Mouse (Mus musculus) heart, embryonic 16.5 days (tissue): ENCODE data around the gene Fam122a. TPM values are rescaled to one million over a fixed set of nuclear protein-coding genes. Genes with fewer than 3 reads are reported as not detected.

Experiments used
- ATAC-seq: fragments of 200-750 bp; cut with Nextera tagmentation; replicated peaks from 2 replicates; pipeline ENCODE4 v1.8.0; 2017; ENCODE audit warnings: moderate number of reproducible peaks; ENCODE audit not compliant: insufficient read depth, low FRiP score; ENCODE audit errors: extremely low read depth
- H3K27ac ChIP-seq: fragments of 300-500 bp; sonication (generic); 2 replicates; pipeline ENCODE4 v1.5.1; 2014; ENCODE audit warnings: mild to moderate bottlenecking, low read length, control low read depth, moderate library complexity
- H3K27me3 ChIP-seq: fragments of 300-500 bp; sonication (generic); 2 replicates; pipeline ENCODE4 v1.6.1; 2014; ENCODE audit warnings: low read length, mixed read lengths; ENCODE audit not compliant: control insufficient read depth, insufficient read depth
- H3K36me3 ChIP-seq: fragments of 300-500 bp; sonication (generic); 2 replicates; pipeline ENCODE4 v1.6.1; 2014; ENCODE audit not compliant: control insufficient read depth, insufficient read depth
- H3K4me1 ChIP-seq: fragments of 300-500 bp; sonication (generic); 2 replicates; pipeline ENCODE4 v1.6.1; 2014; ENCODE audit warnings: low read length, mixed read lengths; ENCODE audit not compliant: control insufficient read depth, insufficient read depth
- H3K4me2 ChIP-seq: fragments of 300-500 bp; sonication (generic); 2 replicates; pipeline ENCODE4 v1.6.1; 2014; ENCODE audit warnings: low read depth, mild to moderate bottlenecking, control low read depth, low read length
- H3K4me3 ChIP-seq: fragments of 300-500 bp; sonication (generic); 2 replicates; pipeline ENCODE4 v1.5.1; 2014; ENCODE audit warnings: mild to moderate bottlenecking, control low read depth, low read length
- H3K9ac ChIP-seq: fragments of 300-500 bp; sonication (generic); 2 replicates; pipeline ENCODE4 v1.6.1; 2014; ENCODE audit warnings: low read length, control low read depth
- H3K9me3 ChIP-seq: fragments of 300-500 bp; sonication (generic); replicated peaks from 2 replicates; pipeline ENCODE4 v1.6.1; 2016; ENCODE audit warnings: low read length; ENCODE audit not compliant: control insufficient read depth
- WGBS: fragments of 180-500 bp; shearing (Covaris S2); extraction: QIAGEN DNeasy Blood & Tissue Kit; methylation state at CpG from one replicate; pipeline ENCODE4 v1.1.7; 2014; 5-methylcytosine and 5-hydroxymethylcytosine counted together
- polyA plus RNA-seq: library from polyadenylated mRNA; unstranded; fragments of >200 nt; fragmentation: Nextera tagmentation; extraction: Ambion mirVana; gene quantifications from 2 replicates; pipeline ENCODE4 v1.2.1, GENCODE M21; 2015

The Fam122a gene
- polyA plus RNA-seq, 1 experiment from 2014 or later, result 43.4 TPM

DNA sequence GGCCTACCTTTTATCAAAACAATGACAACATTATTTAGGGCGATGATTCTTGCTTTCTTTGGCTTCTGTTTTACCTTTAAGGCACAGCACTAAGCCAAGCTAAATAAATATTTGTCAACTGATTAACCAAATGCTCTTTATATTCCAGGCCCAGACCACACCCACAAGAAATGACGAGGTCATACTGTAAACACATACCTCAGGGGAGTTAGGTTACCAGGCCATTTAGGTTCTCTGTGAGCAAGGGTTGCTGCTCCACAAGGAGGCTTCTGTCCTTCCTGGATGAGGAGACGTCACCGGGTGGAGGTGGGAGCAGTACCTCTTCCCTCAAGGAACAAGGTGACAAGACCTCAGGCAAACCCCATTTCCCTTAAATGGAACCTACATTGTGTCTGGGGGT is 49.9 kb downstream of the Fam122a start:
- Histone ChIP-seq H3K4me3 (no peak overlapping the region), H3K4me2 (no peak overlapping the region), H3K9me3 (no peaks in the 10 kb centered on the region), H3K36me3 (no peaks in the 10 kb centered on the region), H3K4me1 (peaks cover 10% of the 10 kb centered on the region), H3K27me3 (no peaks in the 10 kb centered on the region), H3K27ac (peak overlapping the region; percentile 86), H3K9ac (0 out of 2 replicates have a peak overlapping the region, but pooled peaks have one; percentile 34)
- WGBS, result 52% methylated on average over 4 of the region's 4 CpGs
- ATAC-seq, result no peak

DNA sequence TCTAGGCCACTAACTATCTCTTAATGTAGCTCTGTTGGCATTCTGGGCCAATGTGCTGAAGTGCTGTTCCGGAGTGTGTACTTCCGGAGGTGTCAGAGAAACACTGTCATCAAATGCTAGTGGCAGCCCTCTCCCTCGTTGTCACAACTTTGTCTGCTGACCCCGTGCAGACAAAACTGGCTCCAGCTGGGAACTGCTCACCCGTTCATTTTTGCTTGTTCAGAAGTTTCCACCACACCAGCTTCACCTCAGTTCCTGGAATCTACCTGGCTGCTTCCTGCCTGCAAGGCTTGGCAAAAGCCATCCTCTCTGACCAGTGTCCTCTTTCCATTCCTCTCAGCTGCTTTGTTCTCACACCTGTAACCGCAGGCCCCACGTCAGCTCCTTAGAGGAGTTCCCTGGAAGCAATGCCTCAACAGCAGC is 50.4 kb downstream of the Fam122a start:
- Histone ChIP-seq H3K4me2 (peak overlapping the region; percentile 24; the same call in 1 of the 2 replicates), H3K9ac (0 out of 2 replicates have a peak overlapping the region, but pooled peaks have one; percentile 18), H3K4me1 (peaks cover 10% of the 10 kb centered on the region), H3K9me3 (no peaks in the 10 kb centered on the region), H3K4me3 (no peak overlapping the region), H3K27ac (peak overlapping the region; percentile 86), H3K27me3 (no peaks in the 10 kb centered on the region), H3K36me3 (no peaks in the 10 kb centered on the region)
- peak; percentile 82 for ATAC-seq
- 42% methylated on average over 7 of the region's 7 CpGs for WGBS

Other genes with a start within 250 kb of the Fam122a start
- 65.6 and 67.6 TPM in 2 replicates for gene Fxn, start 196.8 kb downstream of the Fam122a start, polyA plus RNA-seq
- 9.6 and 11.1 TPM in 2 replicates for gene Pip5k1b, start 78.5 kb upstream of the Fam122a start, polyA plus RNA-seq
- gene Tmem252, start 196.7 kb upstream of the Fam122a start, polyA plus RNA-seq, result 3.9 TPM in 2 replicates